Mouse (Mus musculus) cerebellum, adult 11-12 months (tissue): ENCODE results near the gene Zfp790.
A peak's percentile ranks its signal among the peaks of the same experiment; 100 is the strongest.
"Not testable (repeated sequence)": the region's sequence is repeated elsewhere in the genome, so short reads cannot be mapped to it uniquely, and the experiment has no call there.

Experiments used
- DNase-seq: peaks from one replicate; pipeline ENCODE4 v3.0.0; 2022

The Zfp790 gene

DNA sequence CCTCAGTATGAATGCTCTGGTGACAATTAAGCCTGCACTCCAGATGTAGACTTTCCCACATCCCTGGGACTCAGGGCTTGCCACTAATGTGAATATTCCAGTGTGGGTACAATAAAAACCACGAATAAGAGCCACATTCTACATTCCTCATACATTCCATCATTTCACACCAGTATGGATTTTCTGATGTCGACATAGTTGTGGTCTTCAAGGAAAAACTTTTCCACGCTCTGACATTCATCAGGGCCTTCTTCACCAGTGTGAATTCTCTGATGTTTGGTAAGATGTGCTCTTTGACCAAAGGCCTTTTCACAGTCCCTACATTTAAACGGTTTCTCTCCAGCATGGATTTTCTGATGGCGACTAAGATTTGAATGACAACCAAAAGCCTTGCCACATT, 28.7 kb downstream of the Zfp790 start:
- no peak for DNase-seq

DNA sequence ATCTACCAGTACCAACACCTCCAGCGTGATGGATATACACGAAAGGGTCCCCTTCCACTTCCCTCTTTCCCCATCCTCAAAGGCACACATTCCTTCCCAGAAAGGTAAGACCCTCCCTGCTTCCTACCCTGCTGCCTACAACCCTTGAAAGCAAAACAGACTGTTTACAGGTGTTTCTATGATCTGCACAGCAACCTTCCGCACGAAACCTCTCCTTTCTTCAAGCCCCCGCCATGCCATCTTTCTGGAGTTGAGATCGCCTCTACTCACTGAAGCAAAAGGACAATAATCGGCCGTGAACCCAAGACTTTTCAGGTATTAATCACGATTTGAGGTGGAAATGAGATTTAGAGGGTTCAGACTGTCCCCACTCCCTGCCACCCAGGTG, 36.9 kb downstream of the Zfp790 start:
- no peak for DNase-seq

DNA sequence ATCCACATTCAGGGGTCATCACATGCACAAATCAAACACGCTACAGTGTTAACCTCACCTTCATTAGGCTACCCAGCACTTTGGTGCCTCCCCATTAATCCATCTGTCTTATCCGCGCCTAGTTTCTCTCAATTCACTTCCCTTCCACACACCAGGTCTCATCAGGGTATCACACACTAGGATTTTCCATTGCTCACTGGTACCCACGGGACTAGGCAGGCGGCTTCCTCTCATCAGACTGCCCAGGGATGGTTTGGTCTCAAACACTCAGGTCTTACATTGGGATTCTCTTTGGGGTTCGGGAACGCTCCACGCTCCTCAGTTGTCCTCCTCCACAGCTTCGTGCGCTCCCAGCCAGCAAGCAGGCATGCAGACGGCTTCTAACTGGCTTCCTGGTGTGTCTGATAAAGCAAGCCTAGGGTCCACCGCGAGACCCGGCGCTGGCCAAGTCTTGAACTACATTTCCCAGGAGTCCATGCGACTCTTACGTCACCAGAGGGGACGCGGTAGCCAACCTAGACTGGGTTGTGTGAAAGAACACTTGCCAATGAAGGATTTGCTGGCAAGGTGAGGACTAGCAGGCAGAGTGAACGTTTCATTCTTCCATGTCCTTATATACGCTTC, 37.4 kb downstream of the Zfp790 start, which contains the start of gene Zfp940:
Gene Zfp940 (minus strand): TSS at position 451 of the 624 bp plus-strand sequence.
- DNase-seq, result peak; percentile 87

DNA sequence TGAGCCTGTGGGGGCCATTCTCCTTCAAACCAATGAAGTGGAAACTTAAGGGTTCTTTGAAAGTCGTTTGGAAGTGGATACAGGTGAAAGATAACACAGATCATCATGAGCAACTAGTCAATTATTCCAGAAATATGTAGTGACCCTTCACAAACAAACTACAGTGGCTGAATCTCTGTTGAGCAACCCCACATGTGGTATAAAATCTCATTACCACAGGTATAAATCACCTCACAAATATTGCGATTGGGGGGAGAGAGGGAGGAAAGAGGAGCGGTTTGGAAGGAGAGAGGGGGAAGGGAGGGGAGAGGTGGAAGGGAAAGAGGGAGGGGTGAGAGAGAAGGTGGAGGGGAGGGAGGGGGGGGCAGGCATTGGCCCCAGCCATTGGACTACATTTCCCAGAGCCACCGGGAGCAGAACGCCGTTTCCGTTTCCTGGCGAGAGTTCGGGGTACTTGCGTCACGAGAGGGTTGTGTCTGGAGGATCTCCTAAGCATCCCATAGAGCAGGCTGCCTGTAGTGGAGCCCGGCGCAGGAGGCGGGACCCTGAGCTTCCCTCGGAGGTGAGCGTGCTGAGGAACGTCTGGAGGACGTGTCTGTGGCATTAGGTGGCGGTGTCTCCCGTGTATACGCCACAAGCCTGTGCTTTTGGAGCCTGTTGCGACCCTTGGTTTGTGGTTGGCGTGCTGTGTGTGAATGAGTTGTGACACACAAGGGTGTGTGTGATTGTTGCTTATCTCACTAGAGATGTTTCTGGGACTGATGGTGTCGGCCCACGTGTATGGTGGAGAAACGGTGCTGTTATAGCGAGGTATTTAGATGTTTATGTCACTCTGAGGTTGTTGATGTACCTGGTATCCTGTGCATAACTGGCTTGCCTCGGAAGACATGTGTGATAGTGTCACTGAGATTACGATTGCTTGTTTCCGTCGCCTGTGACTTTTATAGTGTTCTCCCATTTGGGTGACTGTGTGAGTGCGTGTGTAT, 43.9 kb downstream of the Zfp790 start, which contains the start of gene Zfp420:
Gene Zfp420 (plus strand): TSS at position 448 of the 986 bp plus-strand sequence.
- DNase-seq, result peak; percentile 94

DNA sequence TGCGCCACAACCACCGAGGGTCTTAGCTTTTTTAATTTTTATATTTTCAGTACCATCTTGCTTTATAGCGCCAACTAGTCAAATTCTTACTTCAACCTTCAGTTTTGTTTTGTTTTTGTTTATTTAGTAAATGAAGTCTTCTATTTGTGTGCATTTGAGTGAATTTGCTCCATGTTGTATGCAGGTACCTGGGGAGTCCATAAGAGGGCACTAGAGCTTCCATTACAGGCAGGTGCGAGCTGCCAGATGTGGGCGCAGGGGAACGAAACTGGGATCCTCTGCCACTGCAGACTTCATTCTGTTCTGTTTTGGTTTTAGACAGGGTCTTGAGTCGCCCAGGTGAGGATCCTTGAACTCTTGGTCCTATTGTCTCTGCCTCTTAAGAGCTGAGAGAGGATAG, 45.7 kb downstream of the Zfp790 start:
- no peak for DNase-seq

DNA sequence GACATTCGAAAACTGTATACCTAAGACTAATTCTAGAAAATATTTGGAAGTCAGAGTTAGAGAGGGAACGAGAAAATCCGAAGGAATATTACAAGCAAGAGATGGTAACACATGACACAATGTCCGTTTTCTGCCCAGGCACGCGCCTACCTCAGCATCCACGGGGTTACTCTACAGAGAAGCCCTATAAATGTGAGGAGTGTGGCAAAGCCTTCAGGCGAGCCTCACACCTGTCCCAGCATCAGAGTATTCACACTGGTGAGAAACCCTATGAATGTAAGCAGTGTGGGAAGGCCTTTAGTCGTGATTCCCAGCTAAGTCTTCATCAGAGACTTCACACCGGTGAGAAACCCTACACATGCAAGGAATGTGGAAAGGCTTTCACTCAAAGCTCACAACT, 58.3 kb downstream of the Zfp790 start:
- no peak for DNase-seq

DNA sequence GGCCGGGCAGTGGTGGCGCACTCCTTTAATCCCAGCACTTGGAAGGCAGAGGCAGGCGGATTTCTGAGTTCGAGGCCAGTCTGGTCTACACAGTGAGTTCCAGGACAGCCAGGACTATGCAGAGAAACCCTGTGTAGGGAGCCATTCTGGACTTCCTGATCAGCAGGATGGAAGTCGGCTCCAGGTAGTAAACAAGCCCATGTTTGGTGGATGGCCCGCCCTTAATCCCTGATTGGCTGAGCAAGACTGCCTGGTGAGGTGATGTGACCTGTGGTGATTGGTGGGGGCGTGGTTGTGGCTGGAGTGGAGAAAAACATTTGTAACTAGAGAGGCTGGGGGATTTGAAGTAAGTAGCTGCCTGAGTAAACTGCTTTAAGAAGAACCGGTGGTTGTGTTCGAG, 61.6 kb downstream of the Zfp790 start:
- DNase-seq, result not testable (repeated sequence)

DNA sequence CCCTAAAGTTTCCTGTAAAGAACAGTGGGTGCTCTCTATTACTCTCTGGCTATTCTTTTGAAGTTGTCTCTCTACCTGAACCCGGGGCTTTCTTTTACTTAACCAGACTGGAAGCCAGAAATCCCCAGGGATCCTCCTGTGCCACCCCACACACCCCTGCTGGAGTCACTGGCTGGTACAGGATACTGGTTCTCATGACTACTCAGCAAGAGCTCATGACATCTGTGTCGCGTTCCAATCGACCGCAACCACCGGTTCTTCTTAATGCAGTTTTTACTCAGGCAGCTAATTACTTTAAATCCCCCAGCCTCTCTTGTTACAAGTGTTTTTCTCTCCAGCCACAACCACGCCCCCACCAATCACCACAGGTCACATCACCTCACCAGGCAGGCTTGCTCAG, 64.1 kb downstream of the Zfp790 start:
- DNase-seq, result no peak
